Mouse (Mus musculus): ENCODE measurements around the gene Card9.

The Card9 gene

DNA sequence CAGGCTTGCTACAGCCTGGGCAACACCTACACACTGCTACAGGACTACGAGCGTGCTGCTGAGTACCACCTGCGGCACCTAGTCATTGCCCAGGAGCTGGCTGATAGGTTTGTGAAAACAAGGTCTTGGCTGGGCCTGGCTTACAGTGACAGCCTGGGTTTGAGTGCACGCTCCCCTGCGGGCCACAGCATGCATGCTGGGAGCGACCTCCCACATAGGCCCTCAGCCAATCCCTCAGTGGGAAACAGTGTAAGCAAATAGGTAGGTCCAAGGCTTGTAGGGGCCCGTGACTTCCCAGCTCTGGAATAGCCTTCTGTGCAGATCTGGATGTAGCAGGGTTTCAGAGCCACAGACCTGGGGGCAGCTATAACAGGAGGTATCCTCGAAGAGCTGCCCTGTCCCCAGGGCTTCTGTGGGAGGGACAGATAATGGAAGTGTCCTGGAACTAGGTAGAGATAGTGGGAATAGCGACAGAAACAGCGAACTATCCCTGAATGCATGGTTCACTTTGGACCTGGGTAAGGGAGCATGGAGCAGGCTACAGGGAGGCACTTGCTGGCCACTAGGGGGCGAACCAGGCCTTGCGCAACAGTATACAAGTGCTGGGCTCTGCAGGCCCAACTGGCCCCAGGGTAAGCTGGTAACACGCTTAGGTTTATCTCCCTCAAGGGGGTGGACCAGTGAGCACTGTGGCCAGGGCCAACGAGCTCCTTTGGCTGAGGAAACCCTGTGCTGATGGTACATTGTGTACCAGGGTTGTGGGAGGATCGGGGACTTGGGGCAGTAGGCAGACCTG is 35.1 kb downstream of the Card9 start:
- DNase-seq (ENCODE audit: low spot score) = peak; percentile 75

DNA sequence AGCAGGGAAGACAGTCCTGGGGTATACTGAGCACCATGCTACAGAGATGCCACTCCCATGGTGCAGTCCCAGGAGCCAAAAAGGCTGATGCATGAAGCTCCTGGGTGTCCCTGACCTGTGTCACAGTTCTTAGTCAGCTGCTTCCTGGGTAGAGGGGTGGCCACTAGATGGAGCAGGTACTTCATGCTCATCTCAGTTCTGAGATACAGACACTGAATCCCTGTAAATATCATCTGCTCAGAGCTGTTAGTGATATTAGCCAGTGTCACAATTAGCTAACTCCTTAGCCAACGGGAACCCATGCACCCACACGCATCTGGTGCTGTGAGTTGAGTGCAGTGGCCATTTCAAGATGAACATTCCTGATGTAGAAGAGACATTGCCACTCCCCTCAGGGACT is 35.8 kb downstream of the Card9 start:
- no peak for DNase-seq (ENCODE audit: low spot score)

DNA sequence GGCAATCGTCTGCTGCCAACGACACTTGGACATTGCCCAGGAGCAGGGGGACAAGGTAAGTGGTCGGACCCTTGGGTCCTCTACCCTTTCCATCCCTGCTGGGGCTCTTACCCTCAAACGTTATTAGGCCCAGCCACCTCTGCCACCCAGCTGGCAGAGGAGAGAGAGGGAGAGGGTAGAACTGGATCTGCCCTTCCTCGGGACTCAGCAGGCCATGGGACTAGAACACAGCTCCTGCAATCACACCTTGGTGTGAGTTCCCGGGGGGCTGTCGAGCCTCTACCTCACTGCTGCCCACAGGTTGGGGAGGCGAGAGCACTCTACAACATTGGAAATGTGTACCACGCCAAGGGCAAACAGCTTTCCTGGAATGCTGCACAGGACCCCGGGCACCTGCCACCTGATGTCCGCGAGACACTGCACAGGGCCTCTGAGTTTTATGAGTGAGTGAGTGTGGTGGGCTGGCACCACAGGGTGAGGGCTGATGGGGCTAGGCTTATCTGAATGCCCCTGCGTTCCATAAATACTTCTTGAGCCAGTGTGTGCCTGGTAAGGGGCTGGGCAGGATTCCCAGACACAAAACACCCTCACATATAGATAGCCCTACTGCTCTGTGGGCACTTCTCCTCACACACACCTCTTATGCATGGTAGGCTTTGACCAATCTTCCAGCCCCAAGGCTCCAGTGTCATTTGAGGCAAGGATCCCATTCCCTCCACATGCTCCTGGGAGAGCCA is 37.0 kb downstream of the Card9 start:
- DNase-seq (ENCODE audit: low spot score) = no peak

DNA sequence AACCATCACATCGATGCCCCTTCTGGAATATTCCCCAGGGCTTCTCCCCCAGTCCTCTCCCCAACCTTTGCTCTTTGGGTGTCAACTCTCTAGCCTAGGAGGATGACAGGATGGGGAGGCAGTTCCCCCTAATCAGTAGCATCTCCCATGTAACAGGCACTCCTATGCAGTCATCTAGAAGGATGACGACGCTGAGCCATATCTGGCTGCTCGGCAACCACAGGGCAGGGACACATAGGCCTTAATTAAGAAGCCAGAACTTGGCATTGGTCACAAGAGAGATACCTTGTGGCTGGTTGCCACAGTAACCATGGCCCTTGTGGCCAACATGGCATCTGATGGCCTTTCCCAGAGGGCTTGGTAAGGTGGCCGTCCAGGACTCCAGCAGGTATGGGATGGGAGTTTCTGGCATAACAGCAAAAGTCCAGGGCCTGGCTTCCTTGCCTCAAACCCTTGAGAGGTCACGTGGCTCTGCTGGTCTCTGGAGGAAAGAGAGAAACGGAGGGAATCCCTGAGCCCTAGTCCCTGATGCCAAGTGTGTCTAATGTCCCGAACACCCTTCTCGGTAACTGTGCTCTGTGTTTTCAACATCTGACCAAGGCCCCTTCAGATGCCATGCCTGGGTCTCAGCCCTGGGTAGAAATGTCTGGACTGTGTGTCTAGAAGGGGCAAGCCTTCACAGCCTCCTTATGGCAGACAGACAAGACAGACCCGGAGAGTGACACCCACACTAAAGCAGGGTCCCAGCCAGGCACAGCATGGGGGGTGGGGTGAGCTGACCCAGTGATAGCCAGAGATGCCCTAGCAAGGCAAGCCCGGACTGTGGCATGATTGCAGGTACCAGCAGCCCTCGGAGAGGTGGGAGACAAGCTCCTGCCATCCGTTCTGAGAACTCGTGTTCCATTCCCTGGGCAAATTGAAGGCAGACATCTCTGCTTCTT is 40.2 kb downstream of the Card9 start:
- no peak for DNase-seq (ENCODE audit: low spot score)

DNA sequence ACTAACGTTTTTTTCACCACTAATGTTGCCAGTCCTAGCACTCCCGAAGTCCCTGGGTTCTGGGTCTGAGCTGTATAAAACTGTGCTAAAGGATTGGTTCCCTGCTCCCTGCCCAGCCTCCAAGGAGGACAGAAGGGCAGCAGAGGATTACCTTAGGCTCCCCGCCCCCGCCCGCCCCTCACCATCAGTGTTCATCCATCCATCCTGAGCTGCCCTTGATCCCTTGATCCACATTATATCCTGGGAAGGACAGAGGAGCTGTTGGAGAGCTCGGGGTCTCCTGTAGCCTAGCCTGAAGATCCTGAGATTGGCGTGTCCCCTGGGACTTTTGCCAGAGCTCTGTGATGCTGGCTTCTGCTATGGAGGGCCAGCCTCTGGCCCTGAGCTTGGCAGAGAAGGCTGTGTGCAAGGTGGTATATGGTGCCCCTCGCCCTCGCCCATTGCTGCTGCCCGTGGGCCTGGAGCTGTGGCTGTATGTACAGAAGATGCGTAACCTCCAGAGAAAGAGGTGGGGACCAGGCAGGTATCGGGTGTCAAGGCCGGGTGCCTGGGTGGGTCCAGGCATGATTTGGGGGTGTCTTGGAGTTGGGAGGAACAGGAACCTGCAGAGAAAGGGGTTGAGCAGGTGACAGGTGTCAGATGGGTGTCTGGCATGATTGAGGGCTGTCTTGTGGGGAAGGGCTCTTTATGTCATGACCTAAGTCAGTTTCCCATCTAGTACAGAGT is 41.0 kb downstream of the Card9 start:
- no peak for DNase-seq (ENCODE audit: low spot score)

DNA sequence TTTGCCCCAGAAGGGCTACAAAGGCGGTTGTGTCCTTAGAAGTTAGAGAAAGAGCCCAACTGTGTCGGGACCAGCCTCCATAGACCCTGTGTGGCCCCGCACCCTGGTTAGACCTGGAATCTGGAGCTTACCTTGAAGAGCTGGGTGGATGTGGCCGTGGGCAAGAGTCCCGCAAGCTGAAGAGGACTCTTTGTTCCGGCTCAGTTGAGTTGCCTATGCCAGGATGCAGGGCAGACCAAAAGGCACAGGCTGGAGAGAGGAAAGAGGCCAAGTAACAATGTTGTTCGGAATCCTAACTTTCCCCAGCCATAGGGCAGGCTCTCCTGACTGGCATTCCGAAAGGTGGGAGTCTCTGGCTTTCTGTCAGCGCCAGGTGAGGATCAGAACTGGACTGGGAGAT is 41.6 kb downstream of the Card9 start:
- no peak for DNase-seq (ENCODE audit: low spot score)

DNA sequence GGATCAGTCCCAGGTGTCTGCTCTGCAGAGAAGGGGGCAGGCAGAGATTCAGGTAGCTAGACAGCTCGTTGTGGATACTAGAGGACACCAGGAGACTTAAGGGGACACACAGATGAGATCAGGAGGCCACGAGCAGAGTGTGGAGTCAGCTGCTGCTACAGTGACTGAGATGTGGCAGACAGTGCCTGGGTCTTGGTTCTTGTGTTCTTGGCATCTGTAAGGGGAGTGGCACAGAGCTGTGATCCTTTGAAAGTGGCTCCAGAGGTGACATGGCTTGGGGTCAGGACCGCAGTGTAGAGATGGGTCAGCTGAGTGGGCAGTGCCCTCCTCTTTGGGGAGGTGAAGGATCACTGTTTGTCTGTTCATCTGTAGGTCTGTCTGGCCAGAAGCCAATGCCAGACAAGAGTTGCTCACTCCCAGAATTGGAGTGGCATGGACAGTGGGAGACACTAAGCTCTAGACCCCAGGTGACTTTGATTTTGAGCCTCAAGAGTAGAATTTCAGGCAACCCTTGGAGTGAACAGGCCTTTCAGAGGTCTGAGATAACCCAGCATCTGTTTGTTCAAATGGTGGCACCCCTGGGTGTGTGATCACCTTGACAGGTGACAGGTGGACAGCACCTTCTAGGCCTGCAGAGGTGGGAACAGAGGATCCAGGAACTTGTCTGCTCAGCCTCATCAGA is 42.6 kb downstream of the Card9 start:
- DNase-seq (ENCODE audit: low spot score) = no peak

DNA sequence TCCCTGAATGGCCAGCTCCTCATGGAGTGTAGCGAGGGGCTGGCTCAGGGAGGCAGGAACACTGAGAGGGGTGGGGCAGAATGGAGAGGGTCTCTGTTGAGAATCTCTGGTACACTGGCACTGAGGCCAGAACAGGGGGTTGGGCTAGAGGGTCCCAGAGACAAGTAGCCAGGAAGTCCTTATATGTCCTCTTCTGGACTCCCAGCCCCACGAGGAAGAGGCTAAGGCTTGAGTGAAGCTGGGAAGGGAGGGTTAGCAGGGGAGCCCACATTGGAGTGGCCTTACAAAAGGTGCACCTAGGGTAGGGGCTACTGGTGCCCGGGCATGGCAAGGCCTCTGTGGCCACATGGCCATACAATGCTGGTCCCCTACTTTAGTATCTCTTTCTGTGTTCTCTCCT is 43.3 kb downstream of the Card9 start:
- no peak for DNase-seq (ENCODE audit: low spot score)

DNA sequence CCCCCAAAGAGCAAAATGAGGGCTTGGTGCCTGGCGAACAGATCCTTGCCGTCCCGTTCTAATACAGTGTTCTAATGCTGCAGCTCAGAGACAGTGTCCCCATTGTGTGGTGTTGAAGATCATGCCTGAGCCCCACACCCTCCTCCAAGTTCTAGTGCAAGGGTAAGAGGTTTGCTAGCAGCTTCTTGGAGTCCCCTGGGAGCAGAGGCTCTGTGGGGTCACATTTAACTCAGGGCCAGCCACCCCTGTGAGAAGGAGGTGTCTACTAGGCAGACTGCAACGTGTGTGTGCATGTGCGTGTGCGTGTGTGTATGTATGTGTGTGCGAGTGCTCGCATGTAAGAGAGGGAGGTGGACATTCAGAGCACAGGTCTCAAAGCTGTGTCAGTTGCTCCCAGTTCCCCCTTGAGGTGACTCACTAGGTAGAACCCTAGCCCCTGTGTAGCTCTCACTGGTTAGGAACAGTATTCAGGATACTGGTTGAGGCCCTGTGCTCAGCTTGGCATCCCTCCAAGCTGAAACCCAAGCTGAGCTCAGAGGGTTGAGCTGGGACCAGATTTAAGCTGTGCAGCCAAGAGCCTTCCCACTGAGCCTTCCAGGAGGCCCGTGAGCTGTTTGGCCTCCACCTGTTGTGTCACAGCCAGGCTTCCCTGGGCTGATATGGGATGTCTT is 44.0 kb downstream of the Card9 start:
- no peak for DNase-seq (ENCODE audit: low spot score)

DNA sequence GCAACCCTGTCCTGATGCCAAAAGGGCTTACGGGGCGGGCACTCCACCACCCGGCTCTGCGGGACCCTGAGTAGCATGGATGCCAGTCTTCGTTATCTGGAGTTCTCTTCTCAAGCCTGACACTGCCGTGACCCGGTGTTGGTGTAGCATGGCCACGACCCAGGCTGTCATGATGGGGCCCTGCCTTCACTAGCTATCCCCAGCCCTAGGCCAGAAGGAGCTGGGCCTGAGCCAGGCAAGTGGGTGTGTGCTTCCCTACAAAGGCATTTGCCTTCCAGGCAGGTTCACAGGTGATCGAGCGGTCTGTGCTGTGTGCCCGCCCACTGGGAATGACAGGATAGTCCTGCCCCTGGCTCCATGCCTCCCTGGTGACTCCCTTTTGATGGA is 44.8 kb downstream of the Card9 start:
- DNase-seq (ENCODE audit: low spot score) = no peak

DNA sequence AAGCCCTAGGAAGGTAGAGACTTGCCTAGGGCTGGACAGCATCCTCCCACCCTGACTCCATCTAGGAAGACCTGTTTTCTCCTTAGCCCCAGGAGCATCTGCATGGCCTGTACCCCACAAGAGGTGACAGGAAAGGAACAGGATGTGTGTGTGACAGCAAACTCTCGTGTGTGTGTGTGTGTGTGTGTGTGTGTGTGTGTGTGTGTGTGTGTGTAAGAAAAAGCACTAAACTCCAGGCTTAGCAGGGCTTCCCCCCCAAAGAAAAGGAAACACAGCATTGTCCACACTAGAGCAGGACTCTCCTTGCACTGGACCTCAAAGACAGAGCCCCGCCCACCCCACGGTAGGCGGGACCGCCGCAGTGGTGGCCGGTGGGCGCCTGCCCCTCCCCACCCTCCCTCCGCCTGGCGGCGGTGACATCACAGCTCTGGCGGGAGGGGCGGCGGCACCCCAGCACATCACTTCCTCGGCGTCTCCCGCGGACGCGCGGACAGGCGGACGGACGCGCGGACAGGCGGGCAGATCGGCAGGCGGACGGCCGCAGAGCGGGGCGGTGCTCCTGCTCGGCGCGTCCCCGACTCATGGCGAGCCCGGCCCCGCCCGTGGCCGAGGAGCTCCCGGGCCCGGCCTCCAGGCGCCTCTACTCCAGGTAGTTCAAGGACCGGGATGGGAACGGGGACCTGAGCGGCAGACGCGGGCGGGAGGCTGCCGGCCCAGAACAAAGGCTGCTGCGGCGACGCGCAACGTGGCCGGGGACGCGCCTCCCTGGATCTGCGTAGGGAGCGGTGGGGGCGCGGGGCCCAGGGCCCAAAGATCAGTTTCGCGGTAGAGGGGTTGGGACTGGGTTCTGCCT is 45.4 kb downstream of the Card9 start, which contains the start of gene Gpsm1:
Gene Gpsm1 (plus strand): TSS at position 444 of the 853 bp plus-strand sequence.
- peak; percentile 86 for DNase-seq (ENCODE audit: low spot score)

DNA sequence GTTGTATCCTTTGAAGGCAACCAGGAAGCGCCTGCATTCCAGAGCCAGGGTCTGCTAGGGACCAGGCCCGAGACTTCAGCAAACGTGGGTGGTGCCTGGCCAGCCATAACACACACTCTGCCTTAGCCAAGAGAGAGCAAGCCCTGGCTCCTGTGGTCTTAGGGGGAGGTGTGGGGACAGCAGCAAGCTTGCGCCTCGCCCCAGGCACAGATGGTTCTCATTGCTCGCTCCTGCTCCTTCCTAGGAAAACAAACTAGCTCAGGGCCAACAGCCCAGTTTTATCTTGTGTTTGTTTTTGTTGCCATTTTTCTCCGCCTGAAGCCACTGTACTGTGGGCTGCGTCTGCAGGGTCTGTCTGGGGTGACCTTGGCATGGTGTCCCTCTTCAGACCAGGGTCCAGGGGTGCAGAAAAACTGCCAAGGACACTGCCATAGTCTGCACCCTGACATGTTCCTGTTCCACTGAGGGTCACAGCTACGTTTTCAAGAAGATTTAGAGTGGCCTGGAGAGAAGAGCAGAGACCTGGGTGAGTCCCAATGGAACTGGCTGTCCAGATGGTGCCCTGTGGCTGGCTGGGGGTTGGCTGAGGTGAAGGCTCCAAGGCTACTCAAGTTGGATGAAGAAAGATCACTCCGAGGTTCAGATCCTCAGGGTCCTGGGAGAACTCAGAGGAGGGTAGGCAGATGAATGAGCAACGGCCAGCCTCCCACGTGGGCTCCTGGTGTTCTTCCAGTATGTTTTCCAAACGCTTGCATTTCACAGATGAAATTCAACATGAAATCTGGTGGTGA is 46.2 kb downstream of the Card9 start:
- DNase-seq (ENCODE audit: low spot score) = no peak

DNA sequence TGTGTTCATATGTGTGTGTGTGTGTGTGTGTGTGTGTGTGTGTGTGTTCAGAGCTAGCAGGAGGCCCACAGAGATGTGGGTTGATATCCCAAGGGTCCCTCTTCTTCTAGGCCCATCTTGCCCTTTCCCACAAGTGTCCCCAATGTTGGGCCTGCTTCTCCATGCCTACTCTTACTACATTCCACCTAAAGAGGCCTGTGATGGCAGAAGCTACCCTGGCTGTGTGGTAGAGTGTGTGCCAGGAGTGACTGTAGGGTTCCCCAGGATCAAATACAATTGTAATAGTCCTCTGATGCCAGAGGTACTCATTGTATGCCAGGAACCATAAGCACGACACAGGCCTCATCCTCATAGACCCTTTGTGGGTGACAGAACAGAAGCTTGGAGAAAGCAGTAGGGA is 47.3 kb downstream of the Card9 start:
- DNase-seq (ENCODE audit: low spot score) = no peak

DNA sequence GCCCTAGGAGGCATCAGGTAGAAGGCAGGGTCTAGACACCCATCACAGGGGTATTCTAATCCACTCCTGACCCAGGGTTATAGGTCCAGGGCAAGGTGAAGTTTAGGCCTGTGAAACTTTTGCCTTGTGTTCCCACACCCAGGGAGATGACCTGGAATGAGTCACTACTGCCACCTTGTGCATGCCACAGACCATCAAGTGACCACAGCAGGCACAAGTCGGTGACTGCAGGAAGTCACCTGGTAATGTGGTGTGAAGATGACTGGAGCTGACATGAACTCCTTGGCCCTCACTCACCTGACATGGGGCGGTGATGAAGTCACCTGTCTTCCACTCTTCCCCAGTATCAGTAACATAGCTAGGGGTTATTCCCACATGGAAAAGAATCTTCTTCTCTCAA is 47.9 kb downstream of the Card9 start:
- no peak for DNase-seq (ENCODE audit: low spot score)

DNA sequence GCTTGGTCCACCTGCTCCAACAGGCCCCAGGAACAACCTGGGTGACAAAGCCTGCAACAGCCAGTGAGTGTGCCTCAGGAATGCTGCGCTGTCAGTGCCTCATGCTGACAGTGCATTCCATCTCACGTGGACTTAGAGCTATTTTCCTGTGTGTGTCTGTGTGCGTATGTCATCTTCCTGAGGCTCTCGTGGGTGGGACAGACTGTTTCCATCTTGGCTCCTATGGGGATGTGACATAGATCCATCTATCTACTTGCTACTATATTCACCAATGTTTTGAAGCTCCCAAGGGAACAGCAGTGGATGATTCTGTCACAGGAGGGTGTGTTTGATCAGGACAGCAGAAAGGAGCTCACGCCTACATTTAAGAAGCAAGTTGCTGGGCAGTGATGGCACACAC is 48.8 kb downstream of the Card9 start:
- DNase-seq (ENCODE audit: low spot score) = no peak

DNA sequence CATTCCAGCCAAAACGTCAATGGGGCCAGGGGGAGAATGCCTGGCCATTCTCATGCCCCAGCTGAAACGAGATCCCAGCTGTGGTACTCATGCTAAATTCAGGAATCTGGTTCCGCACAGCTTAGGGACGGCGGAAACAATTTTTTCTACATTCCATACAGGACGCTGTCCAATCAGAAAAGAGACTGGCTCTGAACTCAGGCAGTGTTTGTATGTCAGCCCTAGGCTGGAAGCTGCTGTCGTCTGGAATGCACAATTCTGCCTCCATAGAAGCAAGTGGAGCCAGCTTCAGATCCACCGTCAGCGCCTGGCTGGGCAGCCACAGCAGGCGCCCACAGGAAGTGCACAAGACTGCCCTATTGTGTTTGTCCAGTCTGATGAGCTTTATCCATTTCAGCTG is 51.0 kb downstream of the Card9 start:
- peak; percentile 76 for DNase-seq (ENCODE audit: low spot score)

DNA sequence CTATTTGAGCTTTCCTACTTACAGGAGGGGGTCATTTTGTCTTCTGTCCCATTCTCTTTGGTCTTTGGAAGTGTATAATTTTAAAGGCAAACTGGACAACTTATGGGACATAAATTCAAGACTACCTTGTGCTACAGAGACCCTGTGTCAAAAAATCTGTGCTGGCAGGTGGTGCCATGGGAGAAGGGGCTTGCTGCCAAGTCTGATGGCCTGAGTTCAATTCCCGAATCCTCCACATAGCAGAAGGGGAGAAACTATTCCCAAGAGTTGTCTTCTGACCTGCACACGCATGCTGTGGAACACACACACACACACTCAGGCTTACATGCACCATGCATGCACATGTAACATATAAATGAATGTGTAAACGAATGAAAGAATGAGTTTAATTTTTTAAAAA is 54.0 kb downstream of the Card9 start:
- DNase-seq (ENCODE audit: low spot score) = no peak

DNA sequence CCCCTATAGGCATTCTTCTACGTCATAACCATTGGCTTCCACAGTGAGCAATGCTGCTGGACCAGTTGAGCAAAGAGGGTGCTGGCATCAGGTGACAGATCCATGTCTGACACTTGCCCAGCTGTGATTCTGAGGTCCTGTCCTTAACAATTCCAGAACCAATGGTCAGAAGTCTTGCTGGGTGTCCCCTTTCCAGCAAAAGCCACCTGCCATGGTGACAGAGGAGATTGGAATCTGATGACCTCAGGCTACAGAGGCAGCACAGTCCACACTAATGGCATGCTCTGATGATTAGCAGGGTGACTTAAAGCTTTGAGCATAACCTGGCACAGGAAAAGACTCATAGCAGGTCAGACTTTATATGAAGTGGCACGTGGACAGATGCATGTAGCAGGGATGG is 55.2 kb downstream of the Card9 start:
- no peak for DNase-seq (ENCODE audit: low spot score)

DNA sequence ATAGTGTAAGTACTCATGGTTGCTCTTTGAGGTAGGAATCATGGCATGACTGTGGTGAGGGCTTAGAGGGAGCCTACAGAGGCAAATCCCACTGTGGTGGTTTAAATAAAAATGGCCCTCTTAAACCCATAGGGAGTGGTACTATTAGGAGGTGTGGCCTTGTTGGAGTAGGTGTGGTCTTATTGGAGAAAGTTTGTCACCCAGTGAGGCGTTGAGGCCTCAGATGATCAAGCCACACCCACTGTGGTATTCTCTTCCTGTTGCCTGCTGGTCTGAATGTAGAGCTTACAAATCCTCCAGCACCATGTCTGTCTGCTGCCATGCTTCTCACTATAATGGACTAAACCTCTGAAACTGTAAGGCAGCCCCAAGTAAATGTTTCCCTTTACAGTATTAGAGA is 56.0 kb downstream of the Card9 start:
- DNase-seq (ENCODE audit: low spot score) = no peak
